Mouse (Mus musculus): ENCODE measurements around the gene Meioc. TPM values are rescaled to one million over a fixed set of nuclear protein-coding genes. Genes with fewer than 3 reads are reported as not detected.

Gene Meioc
- polyA plus RNA-seq, 1 experiment from 2014 or later = 1.1 TPM

DNA sequence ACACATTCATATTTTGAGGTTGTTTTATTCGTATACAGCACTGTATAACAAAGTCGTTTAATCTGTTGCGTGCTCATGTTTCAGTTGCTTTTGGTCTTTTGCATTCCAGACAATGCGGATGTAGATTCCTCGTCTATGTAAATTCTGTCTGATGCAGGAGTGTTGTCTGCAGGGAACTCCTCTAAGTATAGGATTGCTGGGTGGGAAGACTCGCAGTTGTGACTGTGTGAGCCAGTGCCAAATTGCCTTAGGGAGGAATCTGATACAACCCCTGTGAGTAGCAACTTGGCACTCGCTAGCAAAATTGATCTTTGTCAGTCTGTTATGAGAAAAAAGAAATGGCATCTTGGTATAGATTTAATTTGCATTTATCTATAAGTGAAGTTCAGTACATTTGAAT, 52.6 kb downstream of the Meioc start:
- no peak for ATAC-seq (ENCODE audit: insufficient number of reproducible peaks, insufficient read depth, low FRiP score, low read depth)
- Histone ChIP-seq H3K4me2 (ENCODE audit: low read length) (no peak overlapping the region), H3K9ac (ENCODE audit: low read length) (no peak overlapping the region), H3K9me3 (ENCODE audit: control insufficient read depth, low read length) (peaks cover 4% of the 10 kb centered on the region; the same call in 1 of the 2 replicates), H3K36me3 (ENCODE audit: control insufficient read depth, insufficient read depth, low read length) (no peaks in the 10 kb centered on the region), H3K4me3 (ENCODE audit: control insufficient read depth in 1 of 2, insufficient read depth in 1 of 2, low read depth in 1 of 2, low read length in 2 of 2) (no peak overlapping the region), H3K27ac (replicated peaks in 1 of 2; ENCODE audit: control insufficient read depth in 1 of 2, insufficient read depth in 1 of 2, low read depth in 2 of 2, low read length in 2 of 2) (no peak overlapping the region), H3K27me3 (ENCODE audit: control insufficient read depth, insufficient read depth, low read length) (no peaks in the 10 kb centered on the region), H3K4me1 (ENCODE audit: control insufficient read depth in 2 of 2, insufficient read depth in 2 of 2, low read length in 2 of 2) (no peaks in the 10 kb centered on the region)
- 79% methylated on average over 7 of the region's 7 CpGs for WGBS

DNA sequence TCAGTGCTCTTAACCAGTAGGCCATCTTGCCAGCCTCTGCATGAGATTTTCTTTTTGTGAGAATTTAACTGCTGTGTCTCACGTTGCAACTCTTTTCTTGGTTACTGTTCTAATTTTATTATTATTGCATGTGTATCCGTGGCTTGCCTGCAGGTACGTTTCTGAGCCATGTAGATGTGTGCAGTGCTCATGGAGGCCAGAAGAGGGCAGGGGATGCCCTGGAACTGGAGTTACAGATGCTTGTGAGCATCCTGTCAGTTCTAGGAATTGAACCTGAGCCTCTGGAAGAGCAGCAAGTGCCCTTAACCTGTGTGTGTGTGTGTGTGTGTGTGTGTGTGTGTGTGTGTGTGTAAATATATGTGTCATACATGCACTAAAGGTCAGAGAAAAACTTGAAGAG, 62.1 kb downstream of the Meioc start:
- Histone ChIP-seq H3K9me3 (ENCODE audit: control insufficient read depth, low read length) (no peaks in the 10 kb centered on the region), H3K4me3 (ENCODE audit: control insufficient read depth in 1 of 2, insufficient read depth in 1 of 2, low read depth in 1 of 2, low read length in 2 of 2) (no peak overlapping the region), H3K27me3 (ENCODE audit: control insufficient read depth, insufficient read depth, low read length) (no peaks in the 10 kb centered on the region), H3K4me1 (ENCODE audit: control insufficient read depth in 2 of 2, insufficient read depth in 2 of 2, low read length in 2 of 2) (no peaks in the 10 kb centered on the region), H3K4me2 (ENCODE audit: low read length) (no peak overlapping the region), H3K27ac (replicated peaks in 1 of 2; ENCODE audit: control insufficient read depth in 1 of 2, insufficient read depth in 1 of 2, low read depth in 2 of 2, low read length in 2 of 2) (no peak overlapping the region), H3K9ac (ENCODE audit: low read length) (no peak overlapping the region), H3K36me3 (ENCODE audit: control insufficient read depth, insufficient read depth, low read length) (no peaks in the 10 kb centered on the region)
- 31% methylated on average over 3 of the region's 3 CpGs for WGBS
- ATAC-seq (ENCODE audit: insufficient number of reproducible peaks, insufficient read depth, low FRiP score, low read depth) = no peak

DNA sequence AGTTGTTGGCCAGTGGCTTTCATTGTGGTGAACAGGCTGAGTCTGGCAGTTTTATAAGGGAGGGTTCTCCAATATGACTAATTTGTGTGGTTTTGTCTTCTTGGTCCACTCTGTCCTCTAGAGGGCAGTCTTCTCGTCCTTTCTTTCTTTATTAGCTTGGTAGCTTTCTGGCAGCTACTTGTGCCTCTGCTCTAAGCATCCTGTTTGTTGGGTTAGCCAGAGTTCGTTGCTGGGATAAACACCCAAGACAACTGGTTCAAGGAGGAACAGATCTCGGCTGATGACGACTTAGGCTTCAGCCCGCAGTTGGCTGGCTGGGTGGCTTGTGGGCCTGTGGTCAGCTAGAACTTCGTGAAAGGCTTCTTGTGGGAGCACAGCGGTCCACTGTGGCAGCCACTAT, 65.1 kb downstream of the Meioc start:
- no peak overlapping the region for H3K4me2 ChIP-seq (ENCODE audit: low read length)
- no peaks in the 10 kb centered on the region for H3K4me1 ChIP-seq (ENCODE audit: control insufficient read depth in 2 of 2, insufficient read depth in 2 of 2, low read length in 2 of 2)
- no peak overlapping the region for H3K4me3 ChIP-seq (ENCODE audit: control insufficient read depth in 1 of 2, insufficient read depth in 1 of 2, low read depth in 1 of 2, low read length in 2 of 2)
- no peaks in the 10 kb centered on the region for H3K36me3 ChIP-seq (ENCODE audit: control insufficient read depth, insufficient read depth, low read length)
- H3K27ac ChIP-seq (replicated peaks in 1 of 2; ENCODE audit: control insufficient read depth in 1 of 2, insufficient read depth in 1 of 2, low read depth in 2 of 2, low read length in 2 of 2) = no peak overlapping the region
- H3K9ac ChIP-seq (ENCODE audit: low read length) = no peak overlapping the region
- no peaks in the 10 kb centered on the region for H3K27me3 ChIP-seq (ENCODE audit: control insufficient read depth, insufficient read depth, low read length)
- ATAC-seq (ENCODE audit: insufficient number of reproducible peaks, insufficient read depth, low FRiP score, low read depth) = no peak
- H3K9me3 ChIP-seq (ENCODE audit: control insufficient read depth, low read length) = no peaks in the 10 kb centered on the region
- 39% methylated on average over 7 of the region's 7 CpGs for WGBS

DNA sequence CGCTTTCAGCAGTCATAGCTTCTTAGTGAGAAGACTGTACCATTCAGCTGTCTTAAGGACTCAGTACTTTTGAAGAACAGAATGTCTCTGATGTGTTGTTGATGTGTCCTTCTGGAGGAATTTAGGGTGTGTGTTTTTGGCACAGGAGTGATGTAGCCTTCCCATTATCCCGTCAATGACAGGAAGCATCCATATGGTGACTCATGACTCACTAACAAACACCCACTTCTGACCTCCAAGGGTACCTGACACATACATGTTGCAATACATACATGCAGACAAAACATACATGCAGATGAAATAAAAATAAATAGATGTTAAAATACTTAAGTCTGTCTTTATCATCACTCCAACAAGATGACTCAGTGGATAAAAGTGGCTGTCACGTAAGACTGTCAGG, 66.3 kb downstream of the Meioc start:
- ATAC-seq (ENCODE audit: insufficient number of reproducible peaks, insufficient read depth, low FRiP score, low read depth) = no peak
- H3K27ac ChIP-seq (replicated peaks in 1 of 2; ENCODE audit: control insufficient read depth in 1 of 2, insufficient read depth in 1 of 2, low read depth in 2 of 2, low read length in 2 of 2) = no peak overlapping the region
- no peaks in the 10 kb centered on the region for H3K36me3 ChIP-seq (ENCODE audit: control insufficient read depth, insufficient read depth, low read length)
- no peak overlapping the region for H3K9ac ChIP-seq (ENCODE audit: low read length)
- no peaks in the 10 kb centered on the region for H3K27me3 ChIP-seq (ENCODE audit: control insufficient read depth, insufficient read depth, low read length)
- H3K4me2 ChIP-seq (ENCODE audit: low read length) = no peak overlapping the region
- WGBS = 73% methylated on average over 3 of the region's 3 CpGs
- H3K9me3 ChIP-seq (ENCODE audit: control insufficient read depth, low read length) = no peaks in the 10 kb centered on the region
- H3K4me3 ChIP-seq (ENCODE audit: control insufficient read depth in 1 of 2, insufficient read depth in 1 of 2, low read depth in 1 of 2, low read length in 2 of 2) = no peak overlapping the region
- H3K4me1 ChIP-seq (ENCODE audit: control insufficient read depth in 2 of 2, insufficient read depth in 2 of 2, low read length in 2 of 2) = no peaks in the 10 kb centered on the region

DNA sequence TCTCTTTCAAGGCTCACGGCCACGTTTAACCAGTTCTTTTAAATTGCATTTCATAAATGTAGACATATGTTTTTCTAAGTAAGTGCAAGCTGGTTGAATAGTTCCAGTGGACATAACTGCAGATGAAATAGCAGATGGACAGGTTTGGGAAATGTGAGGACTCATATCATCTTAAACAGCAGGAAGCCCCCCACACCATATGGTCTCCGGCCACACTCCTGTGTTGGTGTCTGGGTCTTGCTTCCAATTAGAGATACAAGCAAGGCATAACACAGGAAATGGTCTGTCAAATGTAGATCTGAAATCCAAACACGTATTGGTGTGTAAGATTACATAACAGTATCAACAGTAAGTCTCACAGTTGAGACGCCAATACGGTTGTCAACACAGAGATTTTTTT, 67.8 kb downstream of the Meioc start:
- Histone ChIP-seq H3K4me2 (ENCODE audit: low read length) (no peak overlapping the region), H3K36me3 (ENCODE audit: control insufficient read depth, insufficient read depth, low read length) (no peaks in the 10 kb centered on the region), H3K27ac (replicated peaks in 1 of 2; ENCODE audit: control insufficient read depth in 1 of 2, insufficient read depth in 1 of 2, low read depth in 2 of 2, low read length in 2 of 2) (no peak overlapping the region), H3K9me3 (ENCODE audit: control insufficient read depth, low read length) (no peaks in the 10 kb centered on the region), H3K9ac (ENCODE audit: low read length) (no peak overlapping the region), H3K4me3 (ENCODE audit: control insufficient read depth in 1 of 2, insufficient read depth in 1 of 2, low read depth in 1 of 2, low read length in 2 of 2) (no peak overlapping the region), H3K27me3 (ENCODE audit: control insufficient read depth, insufficient read depth, low read length) (no peaks in the 10 kb centered on the region), H3K4me1 (ENCODE audit: control insufficient read depth in 2 of 2, insufficient read depth in 2 of 2, low read length in 2 of 2) (no peaks in the 10 kb centered on the region)
- ATAC-seq (ENCODE audit: insufficient number of reproducible peaks, insufficient read depth, low FRiP score, low read depth) = no peak
- 69% methylated on average over 6 of the region's 6 CpGs for WGBS

Small RNAs within 50 kb of the gene (microRNA-seq; reads per million reads assigned to microRNA genes)
- gene Gm22920 = not detected

Other genes with a start within 250 kb of the Meioc start
- gene Grn, start 233.4 kb upstream of the Meioc start, polyA plus RNA-seq (2014; fragmentation: Nextera tagmentation; extraction: Ambion mirVana) = 182 and 190 TPM in 2 replicates
- gene Fam171a2, start 216.0 kb upstream of the Meioc start, polyA plus RNA-seq (2014; fragmentation: Nextera tagmentation; extraction: Ambion mirVana) = 4.6 and 7.9 TPM in 2 replicates
- gene Itga2b, start 193.6 kb upstream of the Meioc start, polyA plus RNA-seq (2014; fragmentation: Nextera tagmentation; extraction: Ambion mirVana) = 6.7 and 6.8 TPM in 2 replicates
- 30.7 and 36.9 TPM in 2 replicates for gene Gpatch8, start 107.3 kb upstream of the Meioc start, polyA plus RNA-seq (2014; fragmentation: Nextera tagmentation; extraction: Ambion mirVana)
- gene Gm11627, start 84.3 kb upstream of the Meioc start, polyA plus RNA-seq (2014; fragmentation: Nextera tagmentation; extraction: Ambion mirVana) = 12.6 and 13.9 TPM in 2 replicates
- 18.7 and 24.0 TPM in 2 replicates for gene Fzd2, start 59.3 kb upstream of the Meioc start, polyA plus RNA-seq (2014; fragmentation: Nextera tagmentation; extraction: Ambion mirVana)
- gene Ccdc43, start 34.1 kb downstream of the Meioc start, polyA plus RNA-seq (2014; fragmentation: Nextera tagmentation; extraction: Ambion mirVana) = 31.9 and 36.1 TPM in 2 replicates
- 5.9 and 7.3 TPM in 2 replicates for gene Adam11, start 97.7 kb downstream of the Meioc start, polyA plus RNA-seq (2014; fragmentation: Nextera tagmentation; extraction: Ambion mirVana)
- 53.8 and 54.9 TPM in 2 replicates for gene Gjc1, start 156.0 kb downstream of the Meioc start, polyA plus RNA-seq (2014; fragmentation: Nextera tagmentation; extraction: Ambion mirVana)
- 0.61 and 0.67 TPM in 2 replicates for gene Higd1b, start 172.1 kb downstream of the Meioc start, polyA plus RNA-seq (2014; fragmentation: Nextera tagmentation; extraction: Ambion mirVana)
- 100 and 103 TPM in 2 replicates for gene Eftud2, start 217.3 kb downstream of the Meioc start, polyA plus RNA-seq (2014; fragmentation: Nextera tagmentation; extraction: Ambion mirVana)
- 0.70 and 0.71 TPM in 2 replicates for gene Ccdc103, start 217.5 kb downstream of the Meioc start, polyA plus RNA-seq (2014; fragmentation: Nextera tagmentation; extraction: Ambion mirVana)
- gene Fam187a, start 221.5 kb downstream of the Meioc start, polyA plus RNA-seq (2014; fragmentation: Nextera tagmentation; extraction: Ambion mirVana) = not detected in 2 replicates
- 0.15 TPM in 1 of 2 replicates, not detected in the other for gene Gfap, start 237.2 kb downstream of the Meioc start, polyA plus RNA-seq (2014; fragmentation: Nextera tagmentation; extraction: Ambion mirVana)